Mouse (Mus musculus): ENCODE measurements around the gene Dock1. TPM values are rescaled to one million over a fixed set of nuclear protein-coding genes. Genes with fewer than 3 reads are reported as not detected.

The Dock1 gene
- polyA plus RNA-seq, 1 experiment from 2014 or later: 24.6 TPM

DNA sequence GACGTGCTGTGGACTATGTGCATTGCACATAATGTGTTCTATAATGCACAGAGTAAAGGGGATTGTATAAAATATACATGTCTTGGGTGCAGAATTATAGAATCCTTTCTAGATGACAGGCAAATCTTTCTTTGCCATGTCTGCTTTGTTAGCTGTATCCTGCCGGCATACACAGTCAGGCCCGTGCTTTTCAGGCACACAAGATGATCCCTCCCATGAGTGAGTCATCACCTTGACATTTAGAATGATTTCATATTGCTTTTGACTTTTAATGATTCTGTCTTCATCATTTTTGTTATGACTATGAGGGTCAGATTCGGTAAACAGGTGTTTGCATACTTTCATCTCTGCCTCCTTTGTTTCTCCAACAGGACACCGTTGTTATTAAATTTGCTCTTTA, 354.1 kb downstream of the Dock1 start:
- WGBS (ENCODE audit: missing documents): 93% methylated on average over 5 of the region's 5 CpGs
- no peaks in the 10 kb centered on the region for H3K79me2 ChIP-seq (ENCODE audit: inconsistent target)

DNA sequence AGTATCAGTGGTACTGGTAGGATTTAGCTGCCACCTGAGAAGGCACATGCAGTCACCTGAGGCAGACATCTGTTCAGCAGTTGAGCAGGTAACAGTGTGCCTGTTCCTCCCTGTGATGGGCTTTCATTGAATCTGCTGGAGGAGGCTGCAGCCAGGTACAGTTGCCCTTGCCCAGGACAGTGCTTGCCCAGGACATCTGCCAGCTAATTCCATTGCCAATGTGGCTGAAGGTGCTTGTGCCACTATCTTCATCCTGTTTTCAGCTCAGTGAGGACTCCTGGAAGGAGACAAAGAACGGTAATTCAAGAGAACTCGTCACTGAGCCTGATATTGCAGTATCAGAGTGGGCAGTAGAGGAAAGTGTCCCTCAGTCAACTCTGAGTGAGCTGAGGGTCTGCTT, 358.3 kb downstream of the Dock1 start:
- Histone ChIP-seq H3K79me2 (ENCODE audit: inconsistent target) (no peaks in the 10 kb centered on the region), H3K27ac (no peak overlapping the region), H3K36me3 (ENCODE audit: inconsistent target) (no peaks in the 10 kb centered on the region), H3K4me3 (ENCODE audit: inconsistent target) (no peak overlapping the region)
- WGBS (ENCODE audit: missing documents): 100% methylated on average over 2 of the region's 2 CpGs

More for the DNA sequence above, 354.1 kb downstream of the Dock1 start:
- H3K36me3 ChIP-seq (ENCODE audit: inconsistent target): no peaks in the 10 kb centered on the region
- no peak overlapping the region for H3K4me3 ChIP-seq (ENCODE audit: inconsistent target)
- H3K27ac ChIP-seq: no peak overlapping the region

DNA sequence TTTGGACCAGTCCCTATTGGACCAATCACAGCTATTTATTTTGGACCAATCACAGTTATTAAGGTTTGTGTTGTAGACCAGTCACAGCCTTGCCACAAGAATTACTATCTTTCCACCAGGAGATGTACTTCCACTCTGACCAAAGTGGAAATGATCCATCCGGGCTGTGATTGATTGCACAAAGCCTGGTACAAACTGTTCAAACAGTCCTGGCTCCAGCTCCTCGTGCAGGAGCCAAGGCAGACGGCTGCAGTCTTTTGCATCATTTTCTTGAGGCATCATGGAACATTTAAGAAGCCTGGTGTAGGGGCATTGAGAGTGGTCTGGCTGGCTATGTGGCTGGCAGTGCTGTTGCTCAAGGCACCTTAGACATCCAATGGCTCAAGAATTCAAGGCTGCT, 358.7 kb downstream of the Dock1 start:
- Histone ChIP-seq H3K27ac (no peak overlapping the region), H3K4me3 (ENCODE audit: inconsistent target) (no peak overlapping the region), H3K36me3 (ENCODE audit: inconsistent target) (no peaks in the 10 kb centered on the region), H3K79me2 (ENCODE audit: inconsistent target) (no peaks in the 10 kb centered on the region)
- 94% methylated on average over 3 of the region's 3 CpGs for WGBS (ENCODE audit: missing documents)

DNA sequence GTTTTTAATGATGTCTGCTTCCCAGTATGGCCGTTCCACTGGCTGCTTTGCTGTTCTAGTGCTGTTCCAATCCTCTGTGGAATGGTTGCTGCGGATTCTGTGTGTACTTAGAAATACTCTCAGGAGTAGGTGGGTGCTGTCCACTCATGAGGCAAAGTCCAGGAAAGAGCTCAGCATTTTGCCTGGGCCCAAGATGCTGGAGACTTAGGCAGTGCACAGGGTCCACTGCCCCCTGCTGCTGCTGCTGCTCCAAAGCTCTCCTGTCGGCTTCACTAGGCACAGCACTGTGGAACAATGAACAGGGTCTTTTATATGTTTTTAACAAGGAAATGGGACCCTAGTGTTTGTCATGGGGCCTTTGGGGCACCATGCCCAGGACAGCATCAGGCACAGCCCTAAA, 361.0 kb downstream of the Dock1 start:
- Histone ChIP-seq H3K4me3 (ENCODE audit: inconsistent target) (no peak overlapping the region), H3K27ac (no peak overlapping the region), H3K79me2 (ENCODE audit: inconsistent target) (no peaks in the 10 kb centered on the region), H3K36me3 (ENCODE audit: inconsistent target) (no peaks in the 10 kb centered on the region)
- WGBS (ENCODE audit: missing documents): 100% methylated on average over 3 of the region's 3 CpGs

DNA sequence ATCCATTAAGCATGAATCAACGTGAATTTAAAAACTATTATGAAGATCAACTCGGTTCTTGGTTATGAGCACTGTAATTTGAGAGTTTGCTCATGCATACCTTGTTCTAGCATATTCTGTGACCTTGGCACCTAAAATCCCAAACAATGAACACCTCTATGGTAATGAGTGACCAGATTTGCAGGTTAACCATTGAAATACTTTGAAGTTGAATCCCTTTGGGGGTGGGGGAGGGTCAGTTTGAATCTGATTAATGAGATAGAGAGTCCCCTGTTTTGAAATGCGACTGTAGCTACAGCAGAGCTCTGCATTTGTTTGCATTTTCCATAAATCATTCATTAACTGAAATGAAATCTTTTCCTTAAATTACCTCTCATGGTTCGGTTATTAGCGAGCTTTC, 364.4 kb downstream of the Dock1 start:
- Histone ChIP-seq H3K79me2 (ENCODE audit: inconsistent target) (no peaks in the 10 kb centered on the region), H3K27ac (no peak overlapping the region), H3K4me3 (ENCODE audit: inconsistent target) (no peak overlapping the region), H3K36me3 (ENCODE audit: inconsistent target) (no peaks in the 10 kb centered on the region)
- WGBS (ENCODE audit: missing documents): 97% methylated on average over 5 of the region's 5 CpGs

DNA sequence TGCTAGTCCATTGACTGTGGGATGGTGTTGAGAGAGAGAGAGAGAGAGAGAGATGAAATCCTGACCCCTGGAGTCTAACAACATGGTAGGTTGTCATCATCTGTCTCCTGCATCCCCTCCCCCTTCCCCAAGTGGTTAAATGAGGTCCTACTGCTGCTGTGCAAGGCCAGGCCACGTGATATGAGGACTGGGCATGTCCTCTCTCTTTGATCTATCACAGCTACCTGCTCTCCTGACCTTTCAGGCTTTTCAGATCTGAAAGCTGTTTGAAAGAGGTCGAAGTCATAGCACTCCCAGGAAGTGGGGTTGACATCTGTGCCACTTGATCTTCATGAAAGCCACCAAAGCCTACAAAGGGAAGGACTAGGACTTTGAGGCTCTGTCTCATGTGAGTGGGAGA, 365.2 kb downstream of the Dock1 start:
- H3K4me3 ChIP-seq (ENCODE audit: inconsistent target): no peak overlapping the region
- H3K36me3 ChIP-seq (ENCODE audit: inconsistent target): no peaks in the 10 kb centered on the region
- 85% methylated on average over 2 of the region's 2 CpGs for WGBS (ENCODE audit: missing documents)
- no peaks in the 10 kb centered on the region for H3K79me2 ChIP-seq (ENCODE audit: inconsistent target)
- no peak overlapping the region for H3K27ac ChIP-seq

DNA sequence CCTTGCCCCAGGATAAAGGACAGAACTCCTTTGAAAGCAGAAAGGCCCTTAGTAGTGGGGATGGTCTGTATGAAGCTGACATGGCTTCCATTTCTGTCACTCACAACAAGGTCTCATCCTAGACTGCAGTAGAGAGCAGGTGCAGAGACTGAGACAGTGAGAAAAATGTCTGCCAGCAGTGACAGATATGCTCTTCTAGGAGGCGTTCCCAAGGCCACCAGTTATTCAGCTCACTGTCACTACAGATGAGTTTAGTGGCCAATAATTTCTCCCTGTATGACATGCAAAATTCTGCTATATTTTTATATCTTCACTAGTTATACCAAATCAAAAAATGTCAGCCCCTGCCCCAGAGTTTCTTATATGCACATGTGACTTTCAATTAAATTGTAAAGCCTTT, 368.5 kb downstream of the Dock1 start:
- H3K4me3 ChIP-seq (ENCODE audit: inconsistent target): no peak overlapping the region
- WGBS (ENCODE audit: missing documents): 87% methylated on average over 1 of the region's 1 CpGs

DNA sequence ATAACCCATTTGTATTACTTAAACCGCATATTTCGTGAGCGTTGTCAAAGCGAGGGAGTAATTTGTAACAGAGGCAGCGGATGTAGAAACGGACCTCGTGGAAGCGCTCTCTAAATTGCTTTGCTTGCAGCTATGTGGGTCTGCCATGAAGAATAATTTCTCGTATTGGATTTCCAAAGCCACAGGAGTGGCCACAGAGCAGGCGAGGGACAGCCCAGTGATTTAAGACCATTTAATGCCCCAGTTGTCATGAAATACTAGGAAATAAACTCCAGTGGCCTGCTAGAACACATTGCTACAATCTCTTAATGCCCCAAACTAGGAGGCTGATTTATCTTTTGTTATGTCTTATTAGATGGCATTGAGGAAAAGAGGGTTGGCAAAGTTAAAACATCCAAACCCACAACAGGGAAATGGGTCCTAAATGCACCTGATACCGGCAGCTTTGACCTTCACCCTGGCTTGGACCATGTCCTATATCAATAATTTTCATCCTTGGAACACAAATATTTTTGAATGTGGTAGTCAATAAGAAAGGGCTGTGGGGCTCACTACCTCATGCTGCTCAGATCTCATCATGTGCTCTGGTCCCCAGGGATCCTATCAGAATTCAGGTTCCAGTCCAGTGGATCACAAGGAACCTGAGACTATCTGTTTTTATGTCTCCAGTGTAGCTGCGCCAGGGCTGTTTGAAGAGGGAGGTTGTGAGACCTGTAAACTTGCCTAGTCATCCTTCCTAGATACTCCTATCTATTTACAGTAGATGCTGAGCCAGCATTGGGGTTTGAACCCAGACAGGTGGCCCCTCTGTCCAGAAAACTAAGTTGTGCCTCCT, 373.7 kb downstream of the Dock1 start:
- H3K27ac ChIP-seq: no peak overlapping the region
- H3K36me3 ChIP-seq (ENCODE audit: inconsistent target): no peaks in the 10 kb centered on the region
- WGBS (ENCODE audit: missing documents): 94% methylated on average over 12 of the region's 12 CpGs
- H3K79me2 ChIP-seq (ENCODE audit: inconsistent target): no peaks in the 10 kb centered on the region
- no peak overlapping the region for H3K4me3 ChIP-seq (ENCODE audit: inconsistent target)

More for the DNA sequence above, 368.5 kb downstream of the Dock1 start:
- Histone ChIP-seq H3K79me2 (ENCODE audit: inconsistent target) (no peaks in the 10 kb centered on the region), H3K36me3 (ENCODE audit: inconsistent target) (no peaks in the 10 kb centered on the region), H3K27ac (no peak overlapping the region)

DNA sequence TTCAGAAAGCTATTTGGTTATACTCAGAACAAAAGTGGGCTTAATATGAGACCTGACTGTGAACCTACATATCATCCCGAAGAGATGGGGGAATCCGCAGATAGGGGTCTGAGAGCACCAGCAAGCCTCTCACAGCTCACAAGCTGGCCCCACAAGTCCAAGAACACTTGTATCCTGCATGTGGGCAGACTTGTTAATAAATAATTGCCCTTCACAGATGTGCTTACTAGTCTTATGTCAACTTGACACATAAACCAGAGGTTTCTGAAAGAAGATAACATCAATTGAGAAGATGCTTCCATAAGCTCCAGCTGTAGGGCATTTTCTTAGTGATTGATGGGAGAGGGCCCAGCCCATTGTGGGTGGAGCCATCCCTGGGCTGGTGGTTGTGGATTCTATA, 379.0 kb downstream of the Dock1 start:
- H3K79me2 ChIP-seq (ENCODE audit: inconsistent target): no peaks in the 10 kb centered on the region
- 93% methylated on average over 2 of the region's 2 CpGs for WGBS (ENCODE audit: missing documents)
- H3K4me3 ChIP-seq (ENCODE audit: inconsistent target): no peak overlapping the region
- H3K27ac ChIP-seq: no peak overlapping the region
- no peaks in the 10 kb centered on the region for H3K36me3 ChIP-seq (ENCODE audit: inconsistent target)

DNA sequence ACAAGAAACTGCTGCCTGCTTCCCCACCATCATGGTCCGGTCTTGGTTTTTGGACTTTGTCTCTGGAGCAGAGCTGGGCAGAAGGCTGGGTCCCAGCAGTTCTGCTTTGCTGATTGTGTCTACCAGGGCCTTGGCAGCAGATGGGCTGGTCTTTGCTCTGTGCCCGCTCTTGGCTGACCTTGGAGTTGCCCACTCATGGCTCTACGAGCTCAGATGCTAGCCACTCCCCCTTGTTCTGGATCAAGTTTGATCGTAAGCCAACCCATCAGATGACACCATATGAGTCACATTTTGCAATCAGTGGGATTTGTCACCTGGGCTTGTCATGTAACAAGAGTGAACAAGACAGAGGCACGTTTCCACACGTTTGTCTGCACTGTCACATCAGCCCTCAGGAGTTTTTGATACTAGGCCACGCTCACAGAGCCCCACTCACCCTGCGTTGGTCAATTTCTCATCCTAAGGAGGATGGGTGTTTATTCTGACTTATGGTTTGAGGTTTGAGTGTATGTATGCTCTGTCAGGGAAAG, 382.8 kb downstream of the Dock1 start:
- 93% methylated on average over 8 of the region's 8 CpGs for WGBS (ENCODE audit: missing documents)
- Histone ChIP-seq H3K27ac (no peak overlapping the region), H3K36me3 (ENCODE audit: inconsistent target) (no peaks in the 10 kb centered on the region), H3K4me3 (ENCODE audit: inconsistent target) (no peak overlapping the region), H3K79me2 (ENCODE audit: inconsistent target) (no peaks in the 10 kb centered on the region)

DNA sequence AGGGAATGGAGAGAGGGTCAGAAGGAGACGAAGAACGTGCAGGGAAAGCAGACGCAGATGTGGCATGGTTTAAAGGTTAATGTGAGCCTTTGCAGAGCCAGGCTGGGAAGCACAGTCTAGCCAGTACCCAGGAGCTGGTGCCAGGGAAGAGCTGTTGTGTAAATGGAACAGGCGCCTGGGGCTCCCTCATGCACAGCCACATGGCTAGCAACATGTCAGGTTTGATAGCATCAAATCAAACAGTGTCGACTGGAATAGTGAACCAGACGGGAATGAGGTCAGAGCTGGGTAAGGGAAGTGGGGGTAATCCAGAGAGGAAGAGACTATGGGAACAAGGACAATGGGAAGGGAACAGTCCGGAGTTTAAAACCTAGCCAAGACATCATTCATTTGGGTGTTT, 384.2 kb downstream of the Dock1 start:
- Histone ChIP-seq H3K79me2 (ENCODE audit: inconsistent target) (no peaks in the 10 kb centered on the region), H3K27ac (no peak overlapping the region), H3K36me3 (ENCODE audit: inconsistent target) (no peaks in the 10 kb centered on the region), H3K4me3 (ENCODE audit: inconsistent target) (no peak overlapping the region)
- WGBS (ENCODE audit: missing documents): 87% methylated on average over 7 of the region's 7 CpGs

DNA sequence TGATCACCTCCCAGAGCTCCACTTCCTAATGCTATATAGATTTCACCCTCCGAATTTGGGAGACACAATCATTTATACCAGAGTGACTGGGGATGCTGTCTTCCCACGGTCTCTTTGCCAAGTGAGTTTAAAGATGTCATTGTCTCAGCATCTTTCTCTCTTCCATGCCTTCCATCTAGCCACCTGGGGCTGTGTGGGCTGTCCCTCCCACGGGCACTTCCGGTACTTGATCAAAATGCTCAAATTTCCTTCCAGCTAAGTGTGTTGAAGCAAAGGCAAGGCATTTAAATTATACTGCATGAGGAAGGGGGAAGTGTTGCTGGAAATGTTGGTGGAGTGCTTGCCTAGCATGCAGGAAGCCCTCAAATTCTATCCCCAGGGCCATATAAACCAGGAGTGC, 388.6 kb downstream of the Dock1 start:
- H3K27ac ChIP-seq: no peak overlapping the region
- 97% methylated on average over 4 of the region's 4 CpGs for WGBS (ENCODE audit: missing documents)
- no peaks in the 10 kb centered on the region for H3K79me2 ChIP-seq (ENCODE audit: inconsistent target)

DNA sequence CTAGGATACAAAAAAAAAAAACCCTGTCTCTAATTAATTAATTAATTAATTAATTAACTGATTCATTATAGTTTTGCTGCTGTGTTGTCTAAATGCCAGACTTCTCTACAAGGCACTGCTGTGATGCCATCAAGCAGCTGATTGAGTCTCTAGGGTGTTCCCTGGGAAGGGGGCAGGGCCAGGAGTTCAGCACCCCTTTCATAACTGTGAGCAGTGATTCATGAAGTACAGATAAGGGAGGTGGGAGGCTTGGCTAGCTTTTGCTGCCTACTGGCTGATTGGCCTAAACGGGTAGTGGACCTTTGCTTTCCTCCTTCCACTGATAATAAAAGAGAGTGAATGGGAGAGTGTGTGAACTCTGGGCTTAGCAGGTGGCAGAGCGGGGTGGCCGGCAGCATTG, 389.1 kb downstream of the Dock1 start:
- H3K27ac ChIP-seq: no peak overlapping the region
- no peaks in the 10 kb centered on the region for H3K36me3 ChIP-seq (ENCODE audit: inconsistent target)
- H3K4me3 ChIP-seq (ENCODE audit: inconsistent target): no peak overlapping the region
- 97% methylated on average over 3 of the region's 3 CpGs for WGBS (ENCODE audit: missing documents)
- H3K79me2 ChIP-seq (ENCODE audit: inconsistent target): no peaks in the 10 kb centered on the region

More for the DNA sequence above, 388.6 kb downstream of the Dock1 start:
- Histone ChIP-seq H3K4me3 (ENCODE audit: inconsistent target) (no peak overlapping the region), H3K36me3 (ENCODE audit: inconsistent target) (no peaks in the 10 kb centered on the region)

DNA sequence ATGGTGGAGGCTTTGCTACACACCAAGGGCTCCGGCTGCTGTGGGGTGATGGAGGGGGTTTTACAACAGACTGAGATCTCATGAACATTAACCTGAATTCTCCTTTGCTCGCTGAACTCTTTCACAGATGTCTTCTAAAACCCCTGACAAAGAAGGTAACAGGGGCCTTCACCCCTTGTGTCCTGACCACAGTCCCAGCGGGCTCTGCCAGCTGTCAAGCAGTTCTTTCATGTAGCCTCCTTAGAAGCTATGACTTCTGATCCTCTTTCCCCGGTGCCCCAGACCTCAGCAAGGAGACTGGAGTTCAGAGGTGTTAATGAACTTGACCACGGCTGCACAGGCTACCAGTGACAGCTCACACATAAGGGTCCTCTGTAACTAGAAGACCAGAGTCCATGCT, 393.4 kb downstream of the Dock1 start:
- no peak overlapping the region for H3K4me3 ChIP-seq (ENCODE audit: inconsistent target)
- WGBS (ENCODE audit: missing documents): 90% methylated on average over 5 of the region's 5 CpGs
- no peaks in the 10 kb centered on the region for H3K36me3 ChIP-seq (ENCODE audit: inconsistent target)

DNA sequence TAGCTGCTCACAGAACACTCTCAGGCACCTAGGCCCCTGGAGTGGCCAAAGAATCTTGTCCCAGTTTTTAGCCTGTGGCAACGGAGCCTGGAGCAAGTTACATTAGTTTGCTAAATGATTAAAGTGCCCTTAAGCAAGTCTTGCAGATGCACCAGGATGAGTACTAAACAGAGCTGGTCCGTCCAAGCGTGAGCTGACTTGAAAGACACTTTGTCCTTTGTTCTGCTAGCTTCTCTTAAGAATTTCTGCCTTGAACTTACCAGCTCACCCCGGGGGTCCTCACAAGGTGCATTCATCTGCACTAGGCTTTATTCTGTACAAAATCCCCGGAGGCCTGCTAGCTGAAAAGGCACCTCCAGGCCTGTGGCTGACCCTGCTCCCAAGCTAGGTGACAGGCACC, 394.8 kb downstream of the Dock1 start:
- WGBS (ENCODE audit: missing documents): 97% methylated on average over 5 of the region's 5 CpGs
- H3K27ac ChIP-seq: no peak overlapping the region
- no peaks in the 10 kb centered on the region for H3K36me3 ChIP-seq (ENCODE audit: inconsistent target)
- H3K79me2 ChIP-seq (ENCODE audit: inconsistent target): no peaks in the 10 kb centered on the region
- H3K4me3 ChIP-seq (ENCODE audit: inconsistent target): no peak overlapping the region

More for the DNA sequence above, 393.4 kb downstream of the Dock1 start:
- no peak overlapping the region for H3K27ac ChIP-seq
- no peaks in the 10 kb centered on the region for H3K79me2 ChIP-seq (ENCODE audit: inconsistent target)
